Mouse (Mus musculus) forebrain, embryonic 13.5 days (tissue): ENCODE data around the gene Bco1. TPM values are rescaled to one million over a fixed set of nuclear protein-coding genes. Genes with fewer than 3 reads are reported as not detected.
A peak's percentile ranks its signal among the peaks of the same experiment; 100 is the strongest.

ENCODE experiments used
- ATAC-seq: fragments of 200-750 bp; cut with Nextera tagmentation; 2 replicates; pipeline ENCODE4 v1.8.0; 2017
- H3K27ac ChIP-seq: fragments of 300-500 bp; sonication (generic); 2 replicates; pipeline ENCODE4 v1.5.1; 2015; ENCODE audit warnings: inconsistent platforms, mild to moderate bottlenecking, moderate library complexity
- H3K27me3 ChIP-seq: fragments of 300-500 bp; sonication (generic); 2 replicates; pipeline ENCODE4 v1.6.1; 2015; ENCODE audit warnings: mild to moderate bottlenecking, inconsistent platforms
- H3K36me3 ChIP-seq: fragments of 300-500 bp; sonication (generic); 2 replicates; pipeline ENCODE4 v1.6.1; 2015; ENCODE audit warnings: mild to moderate bottlenecking, inconsistent platforms; ENCODE audit not compliant: poor library complexity, severe bottlenecking
- H3K4me1 ChIP-seq: fragments of 300-500 bp; sonication (generic); 2 replicates; pipeline ENCODE4 v1.6.1; 2015; ENCODE audit warnings: inconsistent platforms
- H3K4me2 ChIP-seq: fragments of 300-500 bp; sonication (generic); 2 replicates; pipeline ENCODE4 v1.6.1; 2015; ENCODE audit warnings: inconsistent platforms, mild to moderate bottlenecking, moderate library complexity
- H3K4me3 ChIP-seq: fragments of 300-500 bp; sonication (generic); 2 replicates; pipeline ENCODE4 v1.5.1; 2015; ENCODE audit warnings: mild to moderate bottlenecking, inconsistent platforms
- H3K9ac ChIP-seq: fragments of 300-500 bp; sonication (generic); 2 replicates; pipeline ENCODE4 v1.6.1; 2015; ENCODE audit warnings: mild to moderate bottlenecking, inconsistent platforms
- H3K9me3 ChIP-seq: fragments of 300-500 bp; sonication (generic); replicated peaks from 2 replicates; pipeline ENCODE4 v1.6.1; 2016; ENCODE audit warnings: inconsistent platforms
- WGBS: fragments of 180-500 bp; shearing (Covaris S2); methylation state at CpG from one replicate; pipeline ENCODE4 v1.1.7; 2015; 5-methylcytosine and 5-hydroxymethylcytosine counted together
- polyA plus RNA-seq: library from polyadenylated mRNA; unstranded; fragments of >200 nt; fragmentation: Nextera tagmentation; extraction: Ambion mirVana; gene quantifications from 2 replicates; pipeline ENCODE4 v1.2.1, GENCODE M21; 2015

Gene Bco1
- polyA plus RNA-seq, 1 experiment from 2014 or later: not detected

- no peak overlapping the region for H3K27ac ChIP-seq
- H3K4me1 ChIP-seq: no peaks in the 10 kb centered on the region
- H3K27me3 ChIP-seq: no peaks in the 10 kb centered on the region
- H3K4me2 ChIP-seq: no peak overlapping the region
- no peak for ATAC-seq
- no peaks in the 10 kb centered on the region for H3K36me3 ChIP-seq
- H3K9me3 ChIP-seq: no peaks in the 10 kb centered on the region
- H3K9ac ChIP-seq: no peak overlapping the region
- 81% methylated on average over 13 of the region's 13 CpGs for whole genome bisulfite sequencing
- H3K4me3 ChIP-seq: no peak overlapping the region
Measured at GRCm38 (mm10) chr8:117123850-117124633, 28.4 kb downstream of the Bco1 start.

- no peak overlapping the region for H3K27ac ChIP-seq
- H3K4me3 ChIP-seq: no peak overlapping the region
- no peaks in the 10 kb centered on the region for H3K36me3 ChIP-seq
- no peak for ATAC-seq
- no peaks in the 10 kb centered on the region for H3K27me3 ChIP-seq
- H3K4me1 ChIP-seq: no peaks in the 10 kb centered on the region
- WGBS: 95% methylated on average over 3 of the region's 3 CpGs
- no peak overlapping the region for H3K4me2 ChIP-seq
- H3K9ac ChIP-seq: no peak overlapping the region
- no peaks in the 10 kb centered on the region for H3K9me3 ChIP-seq
Measured at GRCm38 (mm10) chr8:117125854-117126253, 30.2 kb downstream of the Bco1 start.

DNA sequence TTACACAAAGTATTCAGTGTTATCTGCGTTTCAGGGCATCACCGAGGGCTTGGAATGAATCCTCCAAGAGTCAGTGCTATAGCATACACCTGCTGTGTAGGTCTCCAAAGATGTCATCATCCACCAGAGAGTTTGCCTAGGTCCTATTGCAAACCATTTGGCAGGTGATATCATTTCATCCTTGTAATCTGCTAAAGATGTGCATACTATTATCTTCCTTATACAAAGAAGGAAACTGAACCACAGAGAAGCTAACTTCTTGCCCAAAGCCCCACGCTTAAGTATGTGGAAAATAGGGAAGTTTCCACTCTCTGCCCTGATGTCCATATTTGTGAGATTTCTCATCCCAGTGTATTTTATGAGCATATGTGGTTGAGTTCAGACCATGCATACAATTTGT lies 30.8 kb downstream of the Bco1 start:
- WGBS: 92% methylated on average over 3 of the region's 3 CpGs

DNA sequence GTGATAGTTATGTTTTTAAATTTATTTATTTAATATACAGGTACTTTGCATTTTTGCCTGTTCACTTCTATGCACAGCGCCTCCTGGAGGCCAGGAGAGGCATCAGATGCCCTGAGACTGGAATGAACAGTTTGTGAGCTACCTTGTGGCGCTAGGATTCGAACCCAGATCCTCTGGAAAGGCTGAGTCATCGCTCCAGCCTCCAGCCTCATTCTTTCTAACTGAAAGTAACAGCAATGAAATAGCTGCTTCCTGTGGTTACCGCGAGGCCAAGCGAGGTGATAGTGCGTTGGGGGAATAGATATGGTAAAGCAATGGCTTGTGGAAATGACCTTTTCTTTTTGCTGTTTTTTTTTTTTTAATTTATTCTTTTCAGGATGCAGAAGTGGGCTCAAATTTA lies 31.4 kb downstream of the Bco1 start:
- H3K4me2 ChIP-seq: no peak overlapping the region
- no peak overlapping the region for H3K27ac ChIP-seq
- no peak for ATAC-seq
- 90% methylated on average over 8 of the region's 8 CpGs for WGBS
- H3K36me3 ChIP-seq: no peaks in the 10 kb centered on the region
- no peak overlapping the region for H3K4me3 ChIP-seq
- H3K4me1 ChIP-seq: no peaks in the 10 kb centered on the region
- H3K9me3 ChIP-seq: no peaks in the 10 kb centered on the region
- H3K27me3 ChIP-seq: no peaks in the 10 kb centered on the region
- H3K9ac ChIP-seq: no peak overlapping the region

More for the DNA sequence above, 30.8 kb downstream of the Bco1 start:
- no peak for ATAC-seq
- Histone ChIP-seq H3K27me3 (no peaks in the 10 kb centered on the region), H3K27ac (no peak overlapping the region), H3K4me1 (no peaks in the 10 kb centered on the region), H3K4me3 (no peak overlapping the region), H3K9me3 (no peaks in the 10 kb centered on the region), H3K4me2 (no peak overlapping the region), H3K36me3 (no peaks in the 10 kb centered on the region), H3K9ac (no peak overlapping the region)

DNA sequence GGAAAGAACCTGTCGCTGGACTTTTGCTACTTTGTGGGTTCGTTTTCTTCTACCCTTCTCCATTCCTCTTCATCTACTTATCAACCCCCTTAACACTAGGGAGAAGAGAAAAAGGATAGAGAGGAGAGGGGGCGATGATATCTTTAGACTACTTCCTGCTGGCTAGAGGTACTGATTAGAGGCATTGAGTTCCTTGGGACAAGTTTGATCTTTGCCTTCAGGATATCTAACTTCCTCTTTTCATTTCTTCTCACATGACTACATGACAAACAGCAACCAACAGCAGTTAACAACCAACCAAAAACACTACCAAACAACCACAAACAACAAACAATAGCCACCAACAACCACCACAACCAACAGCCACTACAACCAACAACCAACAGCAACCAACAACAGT lies 38.0 kb downstream of the Bco1 start:
- Histone ChIP-seq H3K9ac (no peak overlapping the region), H3K4me1 (no peaks in the 10 kb centered on the region), H3K27me3 (no peaks in the 10 kb centered on the region), H3K36me3 (no peaks in the 10 kb centered on the region), H3K9me3 (no peaks in the 10 kb centered on the region), H3K27ac (no peak overlapping the region), H3K4me3 (no peak overlapping the region), H3K4me2 (no peak overlapping the region)
- ATAC-seq: no peak
- 87% methylated on average over 3 of the region's 3 CpGs for WGBS

DNA sequence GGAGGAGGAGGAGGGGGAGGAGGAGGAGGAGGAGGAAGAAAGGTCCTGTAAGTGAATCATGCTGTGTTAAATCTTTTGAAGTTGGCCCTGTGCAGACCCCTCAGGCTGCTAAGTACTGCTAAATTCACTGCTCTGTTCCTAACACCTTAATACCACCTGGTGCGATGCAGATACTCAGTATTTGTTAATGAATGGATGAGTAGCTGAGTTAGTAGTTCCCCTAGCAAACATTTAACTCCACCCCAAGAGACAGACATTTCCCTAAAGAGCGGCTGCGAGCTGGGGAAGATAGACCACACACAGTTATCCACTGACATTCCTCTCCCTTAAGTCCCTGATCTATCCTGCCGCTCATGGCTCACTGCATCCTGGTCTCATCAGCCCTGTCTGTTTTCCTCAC lies 40.7 kb downstream of the Bco1 start:
- H3K27me3 ChIP-seq: no peaks in the 10 kb centered on the region
- H3K9ac ChIP-seq: no peak overlapping the region
- no peaks in the 10 kb centered on the region for H3K9me3 ChIP-seq
- no peak overlapping the region for H3K27ac ChIP-seq
- 19% methylated on average over 4 of the region's 4 CpGs for WGBS
- H3K36me3 ChIP-seq: no peaks in the 10 kb centered on the region
- no peaks in the 10 kb centered on the region for H3K4me1 ChIP-seq
- no peak overlapping the region for H3K4me2 ChIP-seq
- no peak for ATAC-seq
- H3K4me3 ChIP-seq: no peak overlapping the region

- Histone ChIP-seq H3K9me3 (no peaks in the 10 kb centered on the region), H3K36me3 (no peaks in the 10 kb centered on the region), H3K27ac (no peak overlapping the region), H3K9ac (no peak overlapping the region), H3K4me3 (no peak overlapping the region), H3K4me2 (no peak overlapping the region), H3K4me1 (no peaks in the 10 kb centered on the region), H3K27me3 (no peaks in the 10 kb centered on the region)
- WGBS: 70% methylated on average over 2 of the region's 2 CpGs
- ATAC-seq: no peak
Measured at GRCm38 (mm10) chr8:117136763-117137162, 41.1 kb downstream of the Bco1 start.

DNA sequence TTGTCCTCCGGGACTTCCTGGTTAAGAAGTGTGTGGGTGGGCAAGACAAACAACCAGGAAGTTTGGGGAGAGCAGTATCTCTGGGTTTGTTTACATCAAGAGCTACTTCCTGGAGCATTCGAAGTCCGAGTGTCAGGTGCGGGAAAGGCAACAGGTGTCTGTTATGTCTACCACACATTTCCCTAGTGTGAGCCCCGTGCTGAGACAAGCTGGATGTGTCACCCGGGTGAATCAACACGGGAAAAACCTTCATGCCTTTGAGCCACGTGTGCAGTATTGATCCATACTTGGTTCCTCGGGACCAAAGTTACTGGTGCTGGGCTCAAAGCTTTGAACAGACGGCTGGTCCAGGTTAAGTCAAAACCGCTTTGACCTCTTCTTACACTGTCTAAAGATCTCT lies 41.7 kb downstream of the Bco1 start:
- Histone ChIP-seq H3K4me3 (no peak overlapping the region), H3K9me3 (no peaks in the 10 kb centered on the region), H3K36me3 (no peaks in the 10 kb centered on the region), H3K9ac (no peak overlapping the region), H3K4me2 (no peak overlapping the region), H3K27ac (no peak overlapping the region), H3K27me3 (no peaks in the 10 kb centered on the region), H3K4me1 (no peaks in the 10 kb centered on the region)
- no peak for ATAC-seq
- 77% methylated on average over 11 of the region's 11 CpGs for WGBS

DNA sequence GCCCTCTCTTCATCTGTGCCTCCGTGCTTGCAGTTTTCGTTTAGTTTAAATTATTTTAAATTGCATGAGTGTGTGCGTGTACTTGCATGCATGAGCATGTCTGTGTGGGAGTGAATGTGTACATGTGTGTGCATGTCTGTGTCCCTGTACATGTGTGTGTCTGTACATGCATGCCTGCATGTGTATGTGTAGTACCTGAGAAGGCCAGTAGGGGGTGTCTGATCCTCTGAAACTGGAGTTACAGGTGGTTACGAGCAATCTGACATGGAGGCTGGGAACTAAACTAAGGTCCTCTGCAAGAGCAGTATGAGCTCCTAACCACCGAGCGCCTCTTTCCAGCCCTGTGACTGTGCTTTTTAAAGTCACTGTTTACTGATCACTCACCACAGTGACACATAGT lies 52.9 kb downstream of the Bco1 start:
- Histone ChIP-seq H3K9ac (no peak overlapping the region), H3K27me3 (no peaks in the 10 kb centered on the region), H3K4me2 (no peak overlapping the region), H3K4me3 (no peak overlapping the region), H3K36me3 (no peaks in the 10 kb centered on the region), H3K4me1 (no peaks in the 10 kb centered on the region), H3K9me3 (no peaks in the 10 kb centered on the region), H3K27ac (no peak overlapping the region)
- WGBS: 91% methylated on average over 6 of the region's 6 CpGs
- no peak for ATAC-seq

DNA sequence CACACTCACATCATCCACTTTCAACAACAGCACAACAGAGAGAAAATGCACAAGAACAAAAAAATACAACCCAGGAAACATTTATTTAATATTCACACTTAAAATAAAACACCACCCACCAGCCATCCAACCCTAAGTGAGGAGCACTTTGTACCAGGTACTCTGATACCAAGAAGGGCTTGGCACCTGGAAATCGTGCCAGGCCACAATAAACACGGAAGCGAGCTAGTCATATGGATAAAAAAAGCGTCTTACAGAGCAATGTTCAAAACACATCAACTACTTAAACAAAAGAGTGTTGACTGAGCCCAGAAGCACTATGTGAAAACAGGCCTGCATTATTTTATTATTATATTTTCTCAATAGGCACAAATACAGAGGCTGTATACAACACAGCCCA lies 60.5 kb downstream of the Bco1 start:
- no peaks in the 10 kb centered on the region for H3K27me3 ChIP-seq
- H3K9me3 ChIP-seq: no peaks in the 10 kb centered on the region
- no peaks in the 10 kb centered on the region for H3K36me3 ChIP-seq
- ATAC-seq: no peak
- H3K9ac ChIP-seq: no peak overlapping the region
- no peak overlapping the region for H3K4me3 ChIP-seq
- H3K4me2 ChIP-seq: 0 out of 2 replicates have a peak overlapping the region, but pooled peaks have one; percentile 71
- 93% methylated on average over 4 of the region's 4 CpGs for WGBS
- peaks cover 33% of the 10 kb centered on the region for H3K4me1 ChIP-seq
- no peak overlapping the region for H3K27ac ChIP-seq

DNA sequence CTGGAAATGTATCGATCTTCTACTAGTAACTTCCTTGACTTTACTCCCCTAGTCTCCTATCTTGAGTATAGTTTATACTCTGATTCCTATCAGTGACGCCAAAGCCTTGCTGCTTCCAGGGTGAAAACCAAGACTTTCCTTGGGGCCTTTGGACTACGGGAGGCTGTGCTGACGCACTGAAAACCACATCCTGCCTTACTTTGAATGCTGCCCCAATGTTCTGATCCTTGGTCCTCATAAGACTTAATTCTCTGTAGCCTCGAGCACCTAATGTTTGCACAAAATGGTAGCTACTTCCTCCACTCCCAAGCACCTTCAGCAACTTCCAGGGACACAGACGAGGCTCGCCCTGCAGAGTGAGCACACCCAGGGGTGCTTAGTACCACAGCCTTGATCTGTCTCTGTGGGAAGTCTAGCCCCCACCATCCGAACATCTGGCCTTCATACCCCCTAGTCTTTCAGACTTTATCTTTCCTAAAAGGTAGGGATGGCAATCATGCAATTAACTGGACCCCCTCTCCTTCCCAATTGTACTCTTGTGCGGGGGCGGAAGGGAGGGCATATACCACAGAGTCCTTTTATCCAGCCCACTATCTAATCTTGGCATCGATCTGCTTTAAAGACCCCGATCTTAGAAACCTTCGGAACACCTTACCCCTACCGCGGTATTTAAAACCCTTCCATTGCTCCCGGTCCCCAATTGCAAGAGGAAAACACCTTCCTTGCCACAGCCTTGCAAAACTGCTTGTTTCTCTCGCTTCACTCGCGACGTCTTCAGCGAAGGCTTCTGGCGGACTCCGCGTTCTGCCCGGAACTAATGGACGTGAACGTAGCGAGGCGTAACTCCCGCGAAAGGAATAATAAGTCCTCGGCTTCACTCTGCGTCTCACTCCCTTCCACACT lies 61.5 kb downstream of the Bco1 start:
- peaks cover 33% of the 10 kb centered on the region for H3K4me1 ChIP-seq
- 12% methylated on average over 33 of the region's 33 CpGs for WGBS
- ATAC-seq: peak; percentile 10; the same call in 1 of the 2 replicates
- peak overlapping the region; percentile 71 for H3K4me2 ChIP-seq
- no peaks in the 10 kb centered on the region for H3K36me3 ChIP-seq
- H3K27me3 ChIP-seq: no peaks in the 10 kb centered on the region
- H3K4me3 ChIP-seq: peak overlapping the region; percentile 95
- H3K9ac ChIP-seq: peak overlapping the region; percentile 91
- peak overlapping the region; percentile 59 for H3K27ac ChIP-seq
- H3K9me3 ChIP-seq: no peaks in the 10 kb centered on the region

DNA sequence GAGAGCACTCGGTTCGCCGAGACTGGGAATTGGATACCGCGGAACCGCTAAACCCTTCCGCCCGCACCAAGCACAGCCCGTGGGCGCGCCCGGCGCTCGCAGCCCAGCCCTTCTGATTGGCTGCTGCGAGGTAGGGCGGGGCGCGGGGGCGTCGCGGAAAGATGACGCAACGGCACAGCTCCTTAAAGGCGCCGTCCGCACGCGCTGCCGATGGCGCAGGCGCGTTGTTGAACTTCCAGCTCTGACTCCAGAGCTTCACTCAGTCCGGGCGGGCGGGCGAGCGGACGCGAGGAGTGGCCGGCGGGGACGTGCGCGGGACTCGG lies 62.1 kb downstream of the Bco1 start:
- peak overlapping the region; percentile 91 for H3K9ac ChIP-seq
- H3K4me2 ChIP-seq: peak overlapping the region; percentile 71
- peak; percentile 97 for ATAC-seq
- H3K4me1 ChIP-seq: peaks cover 33% of the 10 kb centered on the region
- H3K27ac ChIP-seq: peak overlapping the region; percentile 63
- H3K9me3 ChIP-seq: no peaks in the 10 kb centered on the region
- H3K27me3 ChIP-seq: no peaks in the 10 kb centered on the region
- WGBS: under 1% methylated on average over 43 of the region's 45 CpGs
- peak overlapping the region; percentile 95 for H3K4me3 ChIP-seq
- H3K36me3 ChIP-seq: no peaks in the 10 kb centered on the region
